Mouse (Mus musculus): ENCODE measurements around the gene Clec9a.

GRCm38 (mm10) chr6:129423040-129423733, 14.5 kb downstream of the Clec9a start:
- TF ChIP-seq CTCF (IDR thresholded peaks at IDR 0.05; ENCODE audit: control insufficient read depth, insufficient read depth, insufficient replicate concordance, low read depth, low read length): no peak
- no peak for TF ChIP-seq POLR2A (IDR thresholded peaks at IDR 0.05; ENCODE audit: control insufficient read depth, low read depth, low read length)

All from testis, adult 2 months (tissue).